Mouse (Mus musculus): ENCODE data around the gene Pip5k1a.
"Not testable (repeated sequence)": the region's sequence is repeated elsewhere in the genome, so short reads cannot be mapped to it uniquely, and the experiment has no call there.

The Pip5k1a gene

GRCm38 (mm10) chr3:95042166-95042837 is 64.4 kb downstream of the Pip5k1a start, which contains the start of gene Psmd4:
Gene Psmd4 (minus strand): TSS chr3:95042614.
- DNase-seq (ENCODE audit: low read depth, low spot score): peak; percentile 99

- peak; percentile 20 for DNase-seq (ENCODE audit: low read depth, low spot score)
These were observed 65.1 kb downstream of the Pip5k1a start for GRCm38 (mm10) chr3:95041625-95042024.

GRCm38 (mm10) chr3:95029953-95030352 is 76.8 kb downstream of the Pip5k1a start:
- no peak for DNase-seq (ENCODE audit: low read depth, low spot score)

- DNase-seq (ENCODE audit: low read depth, low spot score): not testable (repeated sequence)
These were observed 77.4 kb downstream of the Pip5k1a start for GRCm38 (mm10) chr3:95029291-95029827.

GRCm38 (mm10) chr3:95028603-95029002 is 78.1 kb downstream of the Pip5k1a start:
- DNase-seq (ENCODE audit: low read depth, low spot score): no peak

GRCm38 (mm10) chr3:95027701-95028100 is 79.0 kb downstream of the Pip5k1a start:
- DNase-seq (ENCODE audit: low read depth, low spot score): no peak

GRCm38 (mm10) chr3:95027057-95027645 is 79.6 kb downstream of the Pip5k1a start:
- no peak for DNase-seq (ENCODE audit: low read depth, low spot score)

GRCm38 (mm10) chr3:95025202-95025601 is 81.5 kb downstream of the Pip5k1a start:
- no peak for DNase-seq (ENCODE audit: low read depth, low spot score)

GRCm38 (mm10) chr3:95024551-95024950 is 82.2 kb downstream of the Pip5k1a start:
- DNase-seq (ENCODE audit: low read depth, low spot score): no peak

GRCm38 (mm10) chr3:95020956-95021355 is 85.8 kb downstream of the Pip5k1a start:
- not testable (repeated sequence) for DNase-seq (ENCODE audit: low read depth, low spot score)

- no peak for DNase-seq (ENCODE audit: low read depth, low spot score)
These were observed 88.0 kb downstream of the Pip5k1a start for GRCm38 (mm10) chr3:95018741-95019140.

GRCm38 (mm10) chr3:95016532-95017056 is 90.1 kb downstream of the Pip5k1a start:
- peak; percentile 35 for DNase-seq (ENCODE audit: low read depth, low spot score)

- peak; percentile 98 for DNase-seq (ENCODE audit: low read depth, low spot score)
These were observed 90.7 kb downstream of the Pip5k1a start for GRCm38 (mm10) chr3:95015891-95016531.

- peak; percentile 100 for DNase-seq (ENCODE audit: low read depth, low spot score)
These were observed 91.3 kb downstream of the Pip5k1a start, which contains the start of gene Zfp687 for GRCm38 (mm10) chr3:95015337-95015872. Gene Zfp687 (minus strand): TSS chr3:95015448.

GRCm38 (mm10) chr3:95014428-95015151 is 92.1 kb downstream of the Pip5k1a start:
- DNase-seq (ENCODE audit: low read depth, low spot score): peak; percentile 70

- peak; percentile 34 for DNase-seq (ENCODE audit: low read depth, low spot score)
These were observed 92.9 kb downstream of the Pip5k1a start for GRCm38 (mm10) chr3:95013699-95014427.

- DNase-seq (ENCODE audit: low read depth, low spot score): no peak
These were observed 93.7 kb downstream of the Pip5k1a start for GRCm38 (mm10) chr3:95012982-95013381.

GRCm38 (mm10) chr3:95010396-95010795 is 96.3 kb downstream of the Pip5k1a start:
- DNase-seq (ENCODE audit: low read depth, low spot score): no peak
